7 mouse cellular contexts compared by ENCODE assay signal in the genomic region with DNA sequence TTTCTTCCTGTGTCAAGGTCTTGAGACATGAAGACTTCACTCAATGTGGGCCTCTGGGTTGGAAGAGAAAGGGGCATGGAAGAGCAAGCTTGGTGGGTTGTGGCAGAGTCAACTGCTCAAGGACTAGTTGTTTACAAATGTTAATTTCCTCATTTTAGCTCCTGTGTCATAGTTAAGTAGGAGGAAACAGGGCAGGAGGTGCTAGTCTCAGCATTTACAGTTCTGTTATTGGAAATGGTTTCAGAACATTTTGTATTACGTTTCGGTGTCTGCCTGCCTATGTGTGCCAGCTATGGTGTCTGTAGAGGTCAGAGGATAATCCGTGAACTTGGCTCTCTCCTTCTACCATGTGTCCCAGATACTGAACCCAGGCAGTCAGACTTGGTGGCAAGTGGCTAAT. TPM values are rescaled to one million over a fixed set of nuclear protein-coding genes. Genes with fewer than 3 reads are reported as not detected.
DNase-seq lines count a peak whose midpoint lies in the region; ATAC-seq lines count a peak whose summit lies in the region.

No protein-coding gene starts in this region.

- H3K4me3 ChIP-seq in limb, embryonic 12.5 days (replicated peaks): no peak overlapping the region
- H3K4me3 ChIP-seq in limb, embryonic 10.5 days: no peak overlapping the region
- H3K4me3 ChIP-seq in brown adipose tissue, adult 24 weeks (ENCODE audit: insufficient read depth, low read depth, low read length): no peak overlapping the region
- no peak overlapping the region for H3K4me3 ChIP-seq in hindbrain, embryonic 14.5 days (replicated peaks; ENCODE audit: low read length)

- H3K27me3 ChIP-seq in limb, embryonic 12.5 days: no peaks in the 10 kb centered on the region
- H3K27me3 ChIP-seq in limb, embryonic 10.5 days (ENCODE audit: low read depth, poor library complexity, severe bottlenecking): no peaks in the 10 kb centered on the region
- no peaks in the 10 kb centered on the region for H3K27me3 ChIP-seq in hindbrain, embryonic 14.5 days (ENCODE audit: control insufficient read depth, insufficient read depth, low read length)

- H3K4me2 ChIP-seq in limb, embryonic 12.5 days: no peak overlapping the region
- no peak overlapping the region for H3K4me2 ChIP-seq in hindbrain, embryonic 14.5 days (replicated peaks)

- ATAC-seq in limb, embryonic 12.5 days (ENCODE audit: insufficient number of reproducible peaks, insufficient read depth, low FRiP score, low TSS enrichment, low read depth): no peak
- no peak for ATAC-seq in hindbrain, embryonic 14.5 days (ENCODE audit: low FRiP score)
- ATAC-seq in monocyte, adult 5-6 weeks (replicated peaks; ENCODE audit: insufficient number of reproducible peaks, low FRiP score, low TSS enrichment, poor library complexity, severe bottlenecking): peak; percentile 73

- no peak overlapping the region for H3K9ac ChIP-seq in limb, embryonic 12.5 days (replicated peaks)
- no peak overlapping the region for H3K9ac ChIP-seq in hindbrain, embryonic 14.5 days

- peak overlapping the region; percentile 69 for H3K27ac ChIP-seq in limb, embryonic 12.5 days
- H3K27ac ChIP-seq in limb, embryonic 10.5 days: no peak overlapping the region
- peak overlapping the region; percentile 77 for H3K27ac ChIP-seq in brown adipose tissue, adult 24 weeks (replicated peaks; ENCODE audit: low read depth, low read length)
- H3K27ac ChIP-seq in hindbrain, embryonic 14.5 days: 0 out of 2 replicates have a peak overlapping the region, but pooled peaks have one; percentile 28

- WGBS in limb, embryonic 12.5 days: 83% methylated on average over 3 of the region's 3 CpGs
- WGBS in limb, embryonic 10.5 days: 94% methylated on average over 3 of the region's 3 CpGs
- WGBS in hindbrain, embryonic 14.5 days: 89% methylated on average over 3 of the region's 3 CpGs

- peaks cover 41% of the 10 kb centered on the region for H3K4me1 ChIP-seq in limb, embryonic 12.5 days (replicated peaks)
- peaks cover 10% of the 10 kb centered on the region; the same call in 1 of the 2 replicates for H3K4me1 ChIP-seq in limb, embryonic 10.5 days
- peaks cover 13% of the 10 kb centered on the region for H3K4me1 ChIP-seq in brown adipose tissue, adult 24 weeks (ENCODE audit: control insufficient read depth, insufficient read depth, insufficient read length, low read length)
- peaks cover 29% of the 10 kb centered on the region; the same call in 1 of the 2 replicates for H3K4me1 ChIP-seq in hindbrain, embryonic 14.5 days (replicated peaks; ENCODE audit: control insufficient read depth, insufficient read depth, low read length)

- H3K9me3 ChIP-seq in limb, embryonic 12.5 days: no peaks in the 10 kb centered on the region
- no peaks in the 10 kb centered on the region for H3K9me3 ChIP-seq in limb, embryonic 10.5 days (replicated peaks)
- H3K9me3 ChIP-seq in hindbrain, embryonic 14.5 days (ENCODE audit: control insufficient read depth, low read length): no peaks in the 10 kb centered on the region

- peaks cover 26% of the 10 kb centered on the region for H3K36me3 ChIP-seq in limb, embryonic 12.5 days
- H3K36me3 ChIP-seq in limb, embryonic 10.5 days: peaks cover 41% of the 10 kb centered on the region
- no peaks in the 10 kb centered on the region; the same call in 1 of the 2 replicates for H3K36me3 ChIP-seq in hindbrain, embryonic 14.5 days (replicated peaks; ENCODE audit: control insufficient read depth, insufficient read depth)

- DNase-seq in limb, embryonic 10.5 days (ENCODE audit: low spot score): no peak
- no peak for DNase-seq in hindbrain, embryonic 14.5 days (ENCODE audit: low spot score)
- no peak for DNase-seq in cerebellum, adult 11 months
- DNase-seq in left cerebral cortex, adult 18-20 months (ENCODE audit: low spot score in 2 of 2): no peak

RNA-seq across cellular contexts. Expression of gene Chsy1, which starts 26.3 kb away (rescaled TPM):
- 20.7 and 23.0 TPM in 2 replicates for polyA plus RNA-seq in limb, embryonic 12.5 days (2016; fragmentation: Nextera tagmentation; extraction: Ambion mirVana)
- 12.9 and 14.8 TPM in 2 replicates for polyA plus RNA-seq in limb, embryonic 10.5 days (2016; fragmentation: Nextera tagmentation; extraction: Ambion mirVana)
- polyA plus RNA-seq in brown adipose tissue, adult 24 weeks (2012; ENCODE audit: insufficient read depth, insufficient read length, missing spikeins): 4.8 and 5.5 TPM in 2 replicates
- 15.7 and 17.2 TPM in 2 replicates for polyA plus RNA-seq in hindbrain, embryonic 14.5 days (2014; fragmentation: Nextera tagmentation; extraction: Ambion mirVana)
- total RNA-seq in monocyte, adult 5-6 weeks (2017): 91.3 to 286 TPM (median 103 TPM) in 3 replicates
- total RNA-seq in left cerebral cortex, adult 18-20 months (2021): 10 to 100 TPM; 15.6 to 17.4 TPM

RNA-seq across cellular contexts. Expression of gene Selenos, which starts 56.2 kb away (rescaled TPM):
- polyA plus RNA-seq in limb, embryonic 12.5 days (2016; fragmentation: Nextera tagmentation; extraction: Ambion mirVana): 87.0 and 88.9 TPM in 2 replicates
- polyA plus RNA-seq in limb, embryonic 10.5 days (2016; fragmentation: Nextera tagmentation; extraction: Ambion mirVana): 83.0 and 83.5 TPM in 2 replicates
- polyA plus RNA-seq in brown adipose tissue, adult 24 weeks (2012; ENCODE audit: insufficient read depth, insufficient read length, missing spikeins): 45.9 and 48.0 TPM in 2 replicates
- polyA plus RNA-seq in hindbrain, embryonic 14.5 days (2014; fragmentation: Nextera tagmentation; extraction: Ambion mirVana): 80.3 and 88.0 TPM in 2 replicates
- 102 to 127 TPM (median 106 TPM) in 3 replicates for total RNA-seq in monocyte, adult 5-6 weeks (2017)
- 10 to 100 TPM; 46.2 to 46.6 TPM for total RNA-seq in left cerebral cortex, adult 18-20 months (2021)
